Mouse (Mus musculus) hindbrain, postnatal 0 days (tissue): ENCODE data around the gene Trip6. TPM values are rescaled to one million over a fixed set of nuclear protein-coding genes. Genes with fewer than 3 reads are reported as not detected.

Experiments used
- ATAC-seq: fragments of 200-750 bp; cut with Nextera tagmentation; 2 replicates; pipeline ENCODE4 v1.8.0; 2017; ENCODE audit warnings: mild to moderate bottlenecking, moderate TSS enrichment, moderate library complexity
- DNase-seq: peaks from one replicate; pipeline ENCODE4 v3.0.0-alpha.2; 2015; ENCODE audit warnings: low spot score
- H3K27ac ChIP-seq: fragments of 300-500 bp; sonication (generic); 2 replicates; pipeline ENCODE4 v1.5.1; 2014; ENCODE audit warnings: mild to moderate bottlenecking
- H3K27me3 ChIP-seq: fragments of 300-500 bp; sonication (generic); 2 replicates; pipeline ENCODE4 v1.6.1; 2014; ENCODE audit warnings: low read length, mixed read lengths; ENCODE audit not compliant: insufficient read depth
- H3K36me3 ChIP-seq: fragments of 300-500 bp; sonication (generic); 2 replicates; pipeline ENCODE4 v1.6.1; 2014; ENCODE audit warnings: low read length, mixed read lengths; ENCODE audit not compliant: insufficient read depth
- H3K4me1 ChIP-seq: fragments of 300-500 bp; sonication (generic); 2 replicates; pipeline ENCODE4 v1.6.1; 2014; ENCODE audit warnings: antibody characterized with exemption, low read length, mixed read lengths; ENCODE audit not compliant: insufficient read depth
- H3K4me2 ChIP-seq: fragments of 300-500 bp; sonication (generic); 2 replicates; pipeline ENCODE4 v1.6.1; 2014; ENCODE audit warnings: low read depth, mild to moderate bottlenecking, low read length, moderate library complexity, mixed read lengths
- H3K4me3 ChIP-seq: fragments of 300-500 bp; sonication (generic); 2 replicates; pipeline ENCODE4 v1.5.1; 2014; ENCODE audit warnings: low read length
- H3K9ac ChIP-seq: fragments of 300-500 bp; sonication (generic); replicated peaks from 2 replicates; pipeline ENCODE4 v1.6.1; 2014; ENCODE audit warnings: mild to moderate bottlenecking, low read length, moderate library complexity, mixed read lengths
- H3K9me3 ChIP-seq: fragments of 300-500 bp; sonication (generic); 2 replicates; pipeline ENCODE4 v1.6.1; 2016; ENCODE audit warnings: low read length, mixed read lengths
- CTCF ChIP-seq: IDR thresholded peaks from 2 replicates; pipeline ENCODE4 v1.5.1; 2016; ENCODE audit warnings: antibody characterized with exemption, control low read depth, low read depth
- WGBS: fragments of 180-500 bp; shearing (Covaris S2); extraction: QIAGEN DNeasy Blood & Tissue Kit; methylation state at CpG from one replicate; pipeline ENCODE4 v1.1.7; 2014; 5-methylcytosine and 5-hydroxymethylcytosine counted together
- microRNA-seq, 2 experiments: library from miRNA; unstranded; fragments of <30 nt; microRNA quantifications; one replicate each; pipeline ENCODE4; 2016
- polyA plus RNA-seq: library from polyadenylated mRNA; unstranded; fragments of >200 nt; fragmentation: Nextera tagmentation; extraction: Ambion mirVana; gene quantifications from 2 replicates; pipeline ENCODE4 v1.2.1, GENCODE M21; 2015
- total RNA-seq: library from RNA; depleted of rRNA; stranded (reverse); fragments of >200 nt; gene quantifications from 2 replicates; pipeline ENCODE4 v1.2.3, GENCODE M21; 2014; rRNA removed

Gene Trip6
- total and polyA plus RNA-seq, 2 experiments from 2014 or later = 15.0 to 15.5 TPM

GRCm38 (mm10) chr5:137263897-137264720, 50.1 kb downstream of the Trip6 start:
- no peaks in the 10 kb centered on the region for H3K27me3 ChIP-seq
- no peaks in the 10 kb centered on the region for H3K9me3 ChIP-seq
- DNase-seq = no peak
- no peak for TF ChIP-seq CTCF
- 87% methylated on average over 14 of the region's 14 CpGs for WGBS
- H3K36me3 ChIP-seq = no peaks in the 10 kb centered on the region
- no peak overlapping the region for H3K9ac ChIP-seq
- no peak overlapping the region for H3K4me3 ChIP-seq
- no peak overlapping the region for H3K27ac ChIP-seq
- no peak for ATAC-seq
- no peaks in the 10 kb centered on the region for H3K4me1 ChIP-seq
- no peak overlapping the region for H3K4me2 ChIP-seq

Small RNA genes lying within 50 kb of the gene (microRNA-seq; reads per million reads assigned to microRNA genes)
- gene Mir7036 = 0 to 0.18 reads per million in 2 experiments
- gene Mir8116 = 0 to 0.18 reads per million in 2 experiments

Other genes with a start within 250 kb of the Trip6 start
- 3.0 and 3.5 TPM in 2 replicates for gene Serpine1, start 242.1 kb downstream of the Trip6 start, total RNA-seq
- gene Serpine1, start 242.1 kb downstream of the Trip6 start, polyA plus RNA-seq = 0.10 and 0.25 TPM in 2 replicates
- 3.7 and 7.2 TPM in 2 replicates for gene Trim56, start 198.2 kb downstream of the Trip6 start, total RNA-seq
- gene Trim56, start 198.2 kb downstream of the Trip6 start, polyA plus RNA-seq = 2.6 and 3.1 TPM in 2 replicates
- gene Muc3, start 165.1 kb downstream of the Trip6 start, total RNA-seq = not detected in 2 replicates
- not detected in 2 replicates for gene Muc3, start 165.1 kb downstream of the Trip6 start, polyA plus RNA-seq
- 0.93 TPM in 1 of 2 replicates, not detected in the other for gene Muc3a, start 102.0 kb downstream of the Trip6 start, total RNA-seq
- 0.49 and 0.61 TPM in 2 replicates for gene Muc3a, start 102.0 kb downstream of the Trip6 start, polyA plus RNA-seq
- 210 and 219 TPM in 2 replicates for gene Ache, start 26.9 kb downstream of the Trip6 start, total RNA-seq
- 151 and 157 TPM in 2 replicates for gene Ache, start 26.9 kb downstream of the Trip6 start, polyA plus RNA-seq
- 35.5 TPM in 2 replicates for gene Ufsp1, start 19.8 kb downstream of the Trip6 start, total RNA-seq
- 32.1 and 33.3 TPM in 2 replicates for gene Ufsp1, start 19.8 kb downstream of the Trip6 start, polyA plus RNA-seq
- gene Srrt, start 6.7 kb downstream of the Trip6 start, total RNA-seq = 82.9 and 98.9 TPM in 2 replicates
- 55.5 and 57.0 TPM in 2 replicates for gene Srrt, start 6.7 kb downstream of the Trip6 start, polyA plus RNA-seq
- gene Slc12a9, start 19.2 kb upstream of the Trip6 start, total RNA-seq = 32.6 and 41.3 TPM in 2 replicates
- gene Slc12a9, start 19.2 kb upstream of the Trip6 start, polyA plus RNA-seq = 27.3 and 27.6 TPM in 2 replicates
- gene Ephb4, start 35.7 kb upstream of the Trip6 start, total RNA-seq = 18.3 and 18.9 TPM in 2 replicates
- gene Ephb4, start 35.7 kb upstream of the Trip6 start, polyA plus RNA-seq = 4.8 and 5.5 TPM in 2 replicates
- 0.43 and 1.6 TPM in 2 replicates for gene Zan, start 162.7 kb upstream of the Trip6 start, total RNA-seq
- 0.15 and 0.25 TPM in 2 replicates for gene Zan, start 162.7 kb upstream of the Trip6 start, polyA plus RNA-seq
- 62.1 and 83.5 TPM in 2 replicates for gene Pop7, start 188.1 kb upstream of the Trip6 start, total RNA-seq
- gene Pop7, start 188.1 kb upstream of the Trip6 start, polyA plus RNA-seq = 82.2 and 85.3 TPM in 2 replicates
- 20.3 and 21.4 TPM in 2 replicates for gene Gigyf1, start 204.1 kb upstream of the Trip6 start, total RNA-seq
- 15.1 and 16.2 TPM in 2 replicates for gene Gigyf1, start 204.1 kb upstream of the Trip6 start, polyA plus RNA-seq
- not detected in 2 replicates for gene Epo, start 218.8 kb upstream of the Trip6 start, total RNA-seq
- gene Epo, start 218.8 kb upstream of the Trip6 start, polyA plus RNA-seq = not detected in 2 replicates
- 1,135 and 1,251 TPM in 2 replicates for gene Gnb2, start 219.1 kb upstream of the Trip6 start, total RNA-seq
- gene Gnb2, start 219.1 kb upstream of the Trip6 start, polyA plus RNA-seq = 570 and 592 TPM in 2 replicates
- 192 and 253 TPM in 2 replicates for gene Actl6b, start 239.1 kb upstream of the Trip6 start, total RNA-seq
- gene Actl6b, start 239.1 kb upstream of the Trip6 start, polyA plus RNA-seq = 204 and 207 TPM in 2 replicates